Mouse (Mus musculus): ENCODE data around the gene Pbdc1. TPM values are rescaled to one million over a fixed set of nuclear protein-coding genes. Genes with fewer than 3 reads are reported as not detected.

Pbdc1 gene
- total RNA-seq, 2 experiments from 2014 or later, result 5.2 to 15.8 TPM

Other genes starting within 250 kb of the Pbdc1 start
- gene Magee2, start 222.5 kb upstream of the Pbdc1 start, total RNA-seq (2015; ENCODE audit: low replicate concordance), result not detected in 2 replicates
- not detected in 2 replicates for gene Magee2, start 222.5 kb upstream of the Pbdc1 start, total RNA-seq (2017; ENCODE audit: low replicate concordance)
- 0.19 TPM in 1 of 2 replicates, not detected in the other for gene Magee1, start 40.6 kb downstream of the Pbdc1 start, total RNA-seq (2015; ENCODE audit: low replicate concordance)
- gene Magee1, start 40.6 kb downstream of the Pbdc1 start, total RNA-seq (2017; ENCODE audit: low replicate concordance), result 0.70 TPM in 1 of 2 replicates, not detected in the other

Measured in erythroblast, adult 5-6 weeks (primary cell).